Mouse (Mus musculus): Measurements from ENCODE around the gene Dhh. TPM values are rescaled to one million over a fixed set of nuclear protein-coding genes. Genes with fewer than 3 reads are reported as not detected.
A peak's percentile ranks its signal among the peaks of the same experiment; 100 is the strongest.

The Dhh gene
- total and polyA plus RNA-seq, 3 experiments, result 0.05 TPM; not detected in 2

DNA sequence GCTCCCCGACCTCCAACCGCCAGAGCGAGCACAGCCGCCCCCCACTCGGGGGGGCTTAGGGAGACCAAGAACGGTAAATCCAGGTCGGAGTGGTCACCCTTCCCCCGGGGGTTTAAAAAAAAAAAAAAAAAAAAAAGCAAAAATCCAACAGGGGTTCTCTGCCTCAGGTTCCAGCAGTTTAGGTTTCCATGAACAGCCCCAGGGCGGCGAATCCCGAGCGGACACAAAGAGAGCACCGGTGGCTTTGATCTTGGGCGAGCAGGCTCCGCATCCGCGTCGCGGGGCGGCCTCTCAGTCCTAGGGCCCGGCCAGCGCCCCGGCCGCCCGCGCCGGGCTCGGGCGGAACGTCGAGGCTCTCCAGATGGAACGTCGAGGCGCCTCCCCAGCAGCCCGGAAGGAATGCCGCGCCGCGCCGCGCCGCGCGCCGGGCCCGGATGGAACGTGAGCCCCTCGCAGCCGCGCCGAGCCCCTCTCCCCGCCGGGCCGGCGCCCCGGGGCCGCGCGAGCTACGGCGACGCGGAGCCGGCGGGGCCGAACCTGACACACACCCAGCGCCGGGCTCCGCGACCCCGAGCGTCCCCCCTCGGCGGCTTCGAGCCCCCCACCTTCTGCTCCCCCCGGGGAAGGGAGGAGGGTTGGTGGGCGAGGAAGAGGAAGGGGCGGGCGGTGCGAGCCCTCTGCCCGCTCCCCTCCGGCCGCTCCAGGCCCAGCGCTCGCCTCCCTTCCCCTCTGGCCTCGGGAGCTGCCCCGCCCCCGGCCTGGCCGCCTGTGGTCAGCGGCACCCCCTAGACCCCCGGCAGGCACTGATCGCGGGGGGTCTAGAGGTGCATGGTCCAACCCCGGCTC, 27.0 kb downstream of the Dhh start, which contains the start of gene Kmt2d:
TSS of gene Kmt2d (minus strand) at position 135 of the 846 bp plus-strand sequence.
- Histone ChIP-seq H3K4me3 (ENCODE audit: low read depth, low read length) (peak within 1 kb of the TSS; percentile 92), H3K36me3 (replicated peaks) (peaks cover 36% of the 10 kb centered on the region), H3K9me3 (replicated peaks) (no peaks in the 10 kb centered on the region), H3K4me1 (ENCODE audit: insufficient read depth, low read depth, low read length) (peaks cover 49% of the 10 kb centered on the region), H3K27me3 (ENCODE audit: insufficient read depth, low read length) (no peaks in the 10 kb centered on the region)
- TF ChIP-seq CTCF (IDR thresholded peaks at IDR 0.05; ENCODE audit: low read depth, low read length), result no peak
- no peak for TF ChIP-seq GATA1 (IDR thresholded peaks at IDR 0.05; ENCODE audit: borderline replicate concordance, low read length)
- no peak for TF ChIP-seq GATA2 (IDR thresholded peaks at IDR 0.05; ENCODE audit: borderline replicate concordance, low read depth, low read length)
- TF ChIP-seq POLR2AphosphoS5 (IDR thresholded peaks at IDR 0.05; ENCODE audit: insufficient replicate concordance, low read depth, low read length), result no peak
- TF ChIP-seq TAL1 (conservative IDR thresholded peaks at IDR 0.05; ENCODE audit: low read depth, low read length), result no peak
- ATAC-seq (ENCODE audit: extremely low read depth, insufficient number of reproducible peaks, low FRiP score, poor library complexity, severe bottlenecking) (no peak), DNase-seq (ENCODE audit: low spot score) (peak; percentile 64)

DNA sequence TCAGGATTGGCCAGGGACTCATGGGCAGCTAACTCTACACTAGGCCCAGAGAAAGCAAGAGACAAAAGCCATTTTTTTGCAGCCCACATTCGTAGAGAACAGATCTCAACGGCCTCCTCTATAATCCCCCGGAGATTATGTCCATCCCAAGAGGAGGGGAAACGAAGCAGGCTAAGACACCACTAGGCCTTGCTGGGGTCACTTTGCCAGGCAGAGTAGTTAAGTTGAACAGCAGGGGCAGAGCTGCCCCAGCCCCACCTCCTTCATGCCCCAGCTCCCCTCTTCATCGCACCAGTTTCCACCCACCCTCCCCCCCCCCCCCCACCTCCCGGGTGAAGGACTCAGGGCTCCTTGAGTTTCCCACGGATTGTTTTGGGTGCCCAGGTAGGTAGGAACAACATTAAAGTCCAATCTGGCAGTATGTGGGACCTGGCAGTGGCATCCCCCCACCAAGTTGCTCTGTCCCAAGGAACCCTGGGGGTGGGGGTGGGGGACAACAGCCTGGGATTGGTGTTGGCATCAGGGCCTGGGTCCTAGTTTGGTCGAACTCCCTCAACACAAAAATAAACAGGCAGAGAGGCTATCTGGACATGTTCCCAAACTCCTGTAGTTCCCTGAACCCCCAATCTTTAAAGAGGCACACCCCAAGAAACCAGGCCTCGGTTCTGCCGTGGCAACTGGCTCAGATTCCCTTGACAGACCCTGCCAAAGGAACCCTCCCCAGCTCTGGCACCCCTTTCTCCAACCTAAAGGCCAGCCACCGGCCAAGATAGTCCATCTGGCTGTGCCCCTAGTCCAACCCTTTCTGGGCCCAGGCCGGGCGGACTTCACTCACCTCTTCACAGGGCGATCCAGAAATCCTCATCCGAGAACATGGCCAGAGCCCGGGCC, 27.9 kb downstream of the Dhh start:
- H3K4me3 ChIP-seq (ENCODE audit: low read depth, low read length), result peak overlapping the region; percentile 92
- TF ChIP-seq CTCF (IDR thresholded peaks at IDR 0.05; ENCODE audit: low read depth, low read length), result no peak
- TF ChIP-seq TAL1 (conservative IDR thresholded peaks at IDR 0.05; ENCODE audit: low read depth, low read length), result no peak
- TF ChIP-seq GATA1 (IDR thresholded peaks at IDR 0.05; ENCODE audit: borderline replicate concordance, low read length), result no peak
- no peak for TF ChIP-seq GATA2 (IDR thresholded peaks at IDR 0.05; ENCODE audit: borderline replicate concordance, low read depth, low read length)
- no peak for TF ChIP-seq POLR2AphosphoS5 (IDR thresholded peaks at IDR 0.05; ENCODE audit: insufficient replicate concordance, low read depth, low read length)
- no peaks in the 10 kb centered on the region; the same call in 1 of the 2 replicates for H3K27me3 ChIP-seq (ENCODE audit: insufficient read depth, low read length)
- no peaks in the 10 kb centered on the region for H3K9me3 ChIP-seq (replicated peaks)
- peaks cover 45% of the 10 kb centered on the region for H3K36me3 ChIP-seq (replicated peaks)
- H3K4me1 ChIP-seq (ENCODE audit: insufficient read depth, low read depth, low read length), result peaks cover 56% of the 10 kb centered on the region
- no peak for ATAC-seq (ENCODE audit: extremely low read depth, insufficient number of reproducible peaks, low FRiP score, poor library complexity, severe bottlenecking)
- peak; percentile 26 for DNase-seq (ENCODE audit: low spot score)

DNA sequence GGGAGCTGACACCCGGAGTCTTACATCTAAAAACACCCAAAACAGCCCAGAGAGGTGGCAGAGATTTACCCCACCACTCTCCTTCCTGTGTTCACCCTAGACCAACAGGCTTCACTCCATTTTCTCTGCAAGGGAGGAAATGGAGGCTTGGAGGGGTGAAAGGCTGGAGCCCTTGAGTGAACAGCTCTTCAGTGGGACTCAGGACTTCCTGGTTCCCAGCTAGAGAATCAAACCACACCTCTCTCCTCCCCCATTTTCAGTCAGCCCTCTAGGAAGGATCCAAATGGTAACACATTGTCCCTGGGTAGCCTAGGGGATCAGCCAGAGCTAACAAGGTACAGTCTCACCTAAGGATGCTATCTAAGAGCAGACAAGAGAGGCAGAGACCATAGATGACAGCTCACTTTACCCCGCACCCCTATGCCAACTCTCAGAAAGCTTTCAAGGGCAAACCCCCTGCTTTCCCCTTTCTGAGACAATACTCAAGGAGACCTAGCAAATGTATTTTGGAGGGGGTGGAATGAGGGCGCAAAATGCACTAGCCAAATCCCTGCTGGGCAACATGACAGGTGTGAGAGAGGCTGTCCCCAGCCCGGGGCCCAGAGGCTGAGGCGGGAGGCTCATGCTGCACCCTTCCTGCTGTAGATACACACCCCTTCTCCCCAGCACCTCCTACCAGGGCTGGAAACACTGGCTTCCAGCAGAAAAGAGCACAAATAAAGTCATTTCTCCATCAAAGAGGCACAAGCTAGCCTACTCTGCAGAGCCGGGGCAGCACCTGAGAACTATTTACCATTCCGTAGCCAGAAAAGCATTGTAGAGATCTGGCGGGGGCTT, 28.8 kb downstream of the Dhh start:
- H3K4me1 ChIP-seq (ENCODE audit: insufficient read depth, low read depth, low read length), result peaks cover 56% of the 10 kb centered on the region
- H3K9me3 ChIP-seq (replicated peaks), result no peaks in the 10 kb centered on the region
- H3K36me3 ChIP-seq (replicated peaks), result peaks cover 53% of the 10 kb centered on the region
- ATAC-seq (ENCODE audit: extremely low read depth, insufficient number of reproducible peaks, low FRiP score, poor library complexity, severe bottlenecking) (no peak), DNase-seq (ENCODE audit: low spot score) (peak; percentile 36)
- peak overlapping the region; percentile 92 for H3K4me3 ChIP-seq (ENCODE audit: low read depth, low read length)
- no peaks in the 10 kb centered on the region; the same call in 1 of the 2 replicates for H3K27me3 ChIP-seq (ENCODE audit: insufficient read depth, low read length)
- no peak for TF ChIP-seq POLR2AphosphoS5 (IDR thresholded peaks at IDR 0.05; ENCODE audit: insufficient replicate concordance, low read depth, low read length)
- TF ChIP-seq CTCF (IDR thresholded peaks at IDR 0.05; ENCODE audit: low read depth, low read length), result no peak
- no peak for TF ChIP-seq GATA2 (IDR thresholded peaks at IDR 0.05; ENCODE audit: borderline replicate concordance, low read depth, low read length)
- TF ChIP-seq TAL1 (conservative IDR thresholded peaks at IDR 0.05; ENCODE audit: low read depth, low read length), result no peak
- no peak for TF ChIP-seq GATA1 (IDR thresholded peaks at IDR 0.05; ENCODE audit: borderline replicate concordance, low read length)

DNA sequence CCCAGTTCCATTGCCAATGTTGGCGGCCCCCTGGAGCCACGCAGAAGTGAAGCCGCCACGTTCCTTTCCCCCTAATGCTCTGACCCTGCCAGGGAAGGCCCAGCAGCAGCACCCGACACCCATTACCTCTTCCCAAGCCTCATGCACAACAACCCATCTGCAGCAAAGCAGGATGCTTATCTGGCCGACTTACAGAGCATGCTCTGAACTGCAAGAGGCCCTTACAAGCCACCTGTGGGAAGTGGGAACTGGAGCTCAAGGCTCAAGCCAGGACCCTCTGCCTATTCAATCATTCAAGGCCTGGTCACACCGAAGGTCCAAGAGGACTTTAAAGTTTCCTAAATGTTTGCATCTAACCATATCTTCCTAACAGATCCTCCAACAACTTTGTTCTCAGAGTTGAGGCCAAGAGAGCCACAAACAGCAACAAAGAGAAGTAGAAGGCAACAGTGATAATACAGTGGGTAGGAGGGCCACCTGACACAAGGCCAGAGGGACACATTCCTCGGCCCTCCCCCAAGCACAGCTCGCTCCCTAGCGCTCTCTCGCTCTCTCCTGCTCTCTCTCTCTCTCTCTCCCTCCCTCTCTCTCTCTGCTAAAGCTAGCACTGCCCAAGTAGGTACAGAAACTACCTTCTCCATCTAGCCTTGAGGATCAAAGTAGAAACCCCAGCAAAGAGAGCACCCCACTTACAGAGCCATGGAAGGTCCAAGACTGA, 29.8 kb downstream of the Dhh start:
- DNase-seq (ENCODE audit: low spot score) (peak; percentile 26), ATAC-seq (ENCODE audit: extremely low read depth, insufficient number of reproducible peaks, low FRiP score, poor library complexity, severe bottlenecking) (no peak)
- H3K4me3 ChIP-seq (ENCODE audit: low read depth, low read length), result peak overlapping the region; percentile 92; the same call in 1 of the 2 replicates
- H3K4me1 ChIP-seq (ENCODE audit: insufficient read depth, low read depth, low read length), result peaks cover 60% of the 10 kb centered on the region
- H3K27me3 ChIP-seq (ENCODE audit: insufficient read depth, low read length), result no peaks in the 10 kb centered on the region; the same call in 1 of the 2 replicates
- H3K9me3 ChIP-seq (replicated peaks), result no peaks in the 10 kb centered on the region
- H3K36me3 ChIP-seq (replicated peaks), result peaks cover 64% of the 10 kb centered on the region
- TF ChIP-seq CTCF (IDR thresholded peaks at IDR 0.05; ENCODE audit: low read depth, low read length) (no peak), POLR2AphosphoS5 (IDR thresholded peaks at IDR 0.05; ENCODE audit: insufficient replicate concordance, low read depth, low read length) (no peak), GATA2 (IDR thresholded peaks at IDR 0.05; ENCODE audit: borderline replicate concordance, low read depth, low read length) (no peak), TAL1 (conservative IDR thresholded peaks at IDR 0.05; ENCODE audit: low read depth, low read length) (no peak), GATA1 (IDR thresholded peaks at IDR 0.05; ENCODE audit: borderline replicate concordance, low read length) (no peak)

GRCm38 (mm10) chr15:98867321-98867720, 31.0 kb downstream of the Dhh start:
- Histone ChIP-seq H3K9me3 (replicated peaks) (no peaks in the 10 kb centered on the region), H3K36me3 (replicated peaks) (peaks cover 76% of the 10 kb centered on the region), H3K4me1 (ENCODE audit: insufficient read depth, low read depth, low read length) (peaks cover 54% of the 10 kb centered on the region), H3K27me3 (ENCODE audit: insufficient read depth, low read length) (no peaks in the 10 kb centered on the region; the same call in 1 of the 2 replicates), H3K4me3 (ENCODE audit: low read depth, low read length) (peak overlapping the region; percentile 3; the same call in 1 of the 2 replicates)
- TF ChIP-seq CTCF (IDR thresholded peaks at IDR 0.05; ENCODE audit: low read depth, low read length) (no peak), GATA2 (IDR thresholded peaks at IDR 0.05; ENCODE audit: borderline replicate concordance, low read depth, low read length) (no peak), TAL1 (conservative IDR thresholded peaks at IDR 0.05; ENCODE audit: low read depth, low read length) (no peak), POLR2AphosphoS5 (IDR thresholded peaks at IDR 0.05; ENCODE audit: insufficient replicate concordance, low read depth, low read length) (no peak), GATA1 (IDR thresholded peaks at IDR 0.05; ENCODE audit: borderline replicate concordance, low read length) (no peak)
- DNase-seq (ENCODE audit: low spot score) (peak; percentile 48), ATAC-seq (ENCODE audit: extremely low read depth, insufficient number of reproducible peaks, low FRiP score, poor library complexity, severe bottlenecking) (peak; percentile 36; the same call in 1 of the 2 replicates)

All from G1E (cell line).